Mouse (Mus musculus) neural tube, embryonic 10.5 days (tissue): ENCODE measurements around the gene Kif4.

Experiments used
- DNase-seq: peaks from one replicate; pipeline ENCODE4 v3.0.0-alpha.2; 2017; ENCODE audit warnings: low spot score; ENCODE audit errors: extremely low spot score

The Kif4 gene

DNA sequence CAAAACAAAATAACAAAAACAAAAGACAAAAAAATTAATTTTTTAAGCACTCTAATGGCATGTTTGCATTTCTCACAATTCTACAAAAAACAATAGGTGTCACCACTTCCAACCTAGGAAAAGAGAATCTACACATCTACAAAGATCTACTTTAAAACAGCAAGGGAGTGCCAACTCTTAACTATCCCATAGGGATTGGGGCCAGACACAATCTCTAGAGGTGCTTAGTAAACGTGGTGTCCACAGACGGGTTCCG, at the start of gene Kif4:
Gene Kif4 (plus strand): TSS at position 192 of the 256 bp plus-strand sequence.
- DNase-seq, result no peak

DNA sequence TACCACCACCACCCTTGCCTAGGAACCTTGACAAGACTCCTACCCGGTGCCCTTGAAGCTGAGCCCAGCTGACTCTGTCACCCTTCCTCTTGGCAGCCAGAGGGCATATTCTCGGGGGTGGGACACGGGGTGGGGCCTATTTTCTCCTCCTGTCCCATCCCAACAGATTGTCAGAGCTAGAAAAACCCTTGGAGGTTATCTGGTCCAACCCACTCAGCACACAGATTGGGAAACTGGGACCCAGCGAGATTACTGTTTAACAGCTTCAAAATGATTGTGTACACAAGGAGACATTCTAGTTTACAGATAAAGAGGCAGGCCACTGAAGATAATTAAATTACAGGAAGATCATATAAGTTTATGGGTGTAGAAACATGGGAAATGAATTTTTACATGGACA, 30.7 kb upstream of the Kif4 start, which contains the start of gene P2ry4:
Gene P2ry4 (minus strand): TSS at position 79 of the 400 bp plus-strand sequence.
- no peak for DNase-seq

DNA sequence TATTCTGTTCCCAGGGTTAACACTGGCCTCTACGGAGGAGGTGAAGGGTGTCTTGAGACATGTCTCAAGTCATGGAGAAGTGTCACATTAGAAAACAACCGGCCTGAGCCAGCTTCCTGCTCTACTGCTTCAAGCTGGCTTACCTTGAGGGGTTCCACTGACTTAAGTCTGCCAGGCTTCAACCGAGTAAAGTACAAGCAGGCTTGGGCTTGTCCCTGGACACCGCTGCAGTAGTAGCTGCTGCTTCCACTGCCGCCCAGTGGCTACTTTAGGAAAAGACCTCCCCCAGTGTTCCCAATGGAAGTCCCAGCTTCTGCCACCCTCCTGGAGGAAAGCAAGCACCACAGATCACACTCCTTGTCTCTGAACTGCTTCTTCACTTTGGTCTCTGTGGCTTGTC, 28.1 kb upstream of the Kif4 start:
- peak; percentile 18 for DNase-seq

DNA sequence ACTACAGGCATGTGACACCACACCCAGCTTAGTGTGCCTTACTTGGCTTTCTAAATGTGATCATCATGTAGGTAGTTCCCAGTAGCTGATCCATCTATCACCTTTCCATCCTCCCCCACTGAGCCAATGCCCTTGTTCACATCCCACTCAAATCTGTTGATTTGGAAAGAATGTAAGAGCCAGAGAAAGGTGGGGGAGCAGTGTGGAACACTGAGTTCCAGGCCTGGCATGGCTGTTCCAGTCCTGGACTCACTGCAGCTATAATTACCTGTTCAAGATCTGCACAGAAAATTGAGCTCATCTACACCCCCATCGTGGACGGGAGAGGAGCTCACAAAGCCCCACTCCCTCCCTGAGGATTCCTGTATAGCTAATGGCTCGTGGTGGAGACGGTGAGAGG, 25.8 kb upstream of the Kif4 start:
- no peak for DNase-seq

DNA sequence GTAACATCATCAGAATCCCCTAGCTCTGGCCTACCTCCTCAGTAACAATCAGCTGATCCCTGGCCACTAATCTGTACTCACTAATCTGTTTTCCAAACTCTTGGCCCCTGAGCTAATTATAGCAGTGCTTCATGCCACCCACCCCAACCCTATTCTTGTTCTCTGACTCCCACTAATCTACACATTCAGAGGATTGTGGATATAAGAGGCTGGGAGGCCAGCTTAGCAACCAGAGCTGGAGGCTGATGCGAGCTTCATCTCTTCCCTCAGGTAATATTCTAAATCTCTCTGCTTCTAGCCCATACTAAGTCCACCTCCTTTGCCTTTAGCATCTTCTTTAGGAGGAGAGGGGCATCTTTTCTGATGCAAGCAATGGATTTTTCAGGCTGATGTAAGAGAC, 20.2 kb upstream of the Kif4 start, which contains the start of gene Arr3:
Gene Arr3 (plus strand): TSS at position 184 of the 400 bp plus-strand sequence.
- DNase-seq, result no peak

DNA sequence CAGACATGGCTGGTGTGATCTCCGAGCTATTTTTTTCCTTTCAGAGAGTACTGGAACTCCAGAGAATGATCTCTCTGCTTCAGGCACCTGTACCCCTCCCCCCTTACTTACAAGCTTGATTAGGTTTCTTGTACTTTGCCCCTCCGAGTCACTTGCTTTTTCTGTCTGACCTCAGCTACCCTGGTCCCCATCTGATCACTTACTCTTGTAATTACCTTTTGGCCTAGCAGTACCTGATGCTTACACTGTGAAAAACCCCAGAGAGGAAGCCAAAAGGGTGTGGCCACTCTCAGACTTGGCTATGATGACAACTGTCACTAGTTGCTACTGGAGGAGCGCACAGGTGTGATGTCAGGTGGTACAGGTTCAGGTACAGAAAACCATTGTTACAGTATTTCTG, 7.0 kb upstream of the Kif4 start:
- no peak for DNase-seq

DNA sequence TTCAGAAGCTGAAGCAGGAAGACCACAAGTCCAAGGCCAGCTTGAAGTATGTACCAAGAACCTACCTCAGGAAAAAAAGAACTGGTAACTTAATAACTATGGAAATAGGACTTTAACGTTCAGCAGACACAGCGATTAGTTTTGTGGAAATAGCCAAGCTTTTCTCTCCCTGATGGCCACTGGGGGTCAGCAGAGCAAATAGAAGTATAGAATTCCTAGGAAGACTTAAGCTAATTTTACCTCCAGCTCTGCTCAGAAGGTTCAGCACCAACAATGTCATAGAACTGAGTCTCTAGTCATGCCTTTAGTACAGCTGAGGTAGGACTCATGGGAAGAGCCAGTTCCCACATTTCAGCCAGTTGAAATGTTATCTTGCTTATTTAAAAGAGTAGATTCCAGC, 4.2 kb upstream of the Kif4 start:
- DNase-seq, result no peak

DNA sequence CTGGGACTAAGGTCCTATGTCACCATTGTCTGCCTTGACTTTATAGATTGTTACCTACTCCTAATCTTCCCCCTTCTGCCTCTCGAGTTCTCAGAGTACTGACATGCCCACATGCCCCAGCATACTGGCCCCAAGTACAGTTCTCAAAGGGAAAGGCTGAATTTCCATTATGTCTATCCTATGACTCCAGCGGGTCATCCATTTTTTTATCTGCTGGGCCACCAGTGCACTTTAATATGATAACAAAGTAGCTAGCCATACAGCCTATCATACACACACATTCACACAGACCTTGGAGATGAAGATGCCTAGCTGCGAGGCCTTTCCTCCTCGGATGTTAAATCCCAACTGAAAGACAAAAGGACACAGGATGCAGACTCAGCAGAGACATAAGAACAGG, 1.3 kb upstream of the Kif4 start:
- no peak for DNase-seq

DNA sequence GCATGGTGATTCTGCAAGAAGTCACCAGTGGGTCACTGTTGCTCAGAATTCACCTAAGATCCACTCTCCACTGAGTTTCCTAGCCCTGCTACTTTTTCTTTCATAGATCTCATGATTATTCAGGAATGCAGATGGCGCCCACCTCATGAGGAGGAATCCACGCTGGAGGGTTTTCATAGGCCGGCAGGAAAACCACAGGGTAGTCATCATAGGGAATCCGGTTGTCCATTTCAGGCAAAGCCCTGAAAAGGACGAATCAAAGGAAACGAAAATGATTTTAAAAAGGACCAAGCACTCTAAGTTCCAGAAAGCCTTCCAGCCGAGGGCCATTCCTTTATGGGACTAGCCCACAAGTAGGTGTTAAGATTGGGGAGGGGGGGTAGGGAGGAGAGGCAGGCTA, 391 bp upstream of the Kif4 start:
- no peak for DNase-seq

DNA sequence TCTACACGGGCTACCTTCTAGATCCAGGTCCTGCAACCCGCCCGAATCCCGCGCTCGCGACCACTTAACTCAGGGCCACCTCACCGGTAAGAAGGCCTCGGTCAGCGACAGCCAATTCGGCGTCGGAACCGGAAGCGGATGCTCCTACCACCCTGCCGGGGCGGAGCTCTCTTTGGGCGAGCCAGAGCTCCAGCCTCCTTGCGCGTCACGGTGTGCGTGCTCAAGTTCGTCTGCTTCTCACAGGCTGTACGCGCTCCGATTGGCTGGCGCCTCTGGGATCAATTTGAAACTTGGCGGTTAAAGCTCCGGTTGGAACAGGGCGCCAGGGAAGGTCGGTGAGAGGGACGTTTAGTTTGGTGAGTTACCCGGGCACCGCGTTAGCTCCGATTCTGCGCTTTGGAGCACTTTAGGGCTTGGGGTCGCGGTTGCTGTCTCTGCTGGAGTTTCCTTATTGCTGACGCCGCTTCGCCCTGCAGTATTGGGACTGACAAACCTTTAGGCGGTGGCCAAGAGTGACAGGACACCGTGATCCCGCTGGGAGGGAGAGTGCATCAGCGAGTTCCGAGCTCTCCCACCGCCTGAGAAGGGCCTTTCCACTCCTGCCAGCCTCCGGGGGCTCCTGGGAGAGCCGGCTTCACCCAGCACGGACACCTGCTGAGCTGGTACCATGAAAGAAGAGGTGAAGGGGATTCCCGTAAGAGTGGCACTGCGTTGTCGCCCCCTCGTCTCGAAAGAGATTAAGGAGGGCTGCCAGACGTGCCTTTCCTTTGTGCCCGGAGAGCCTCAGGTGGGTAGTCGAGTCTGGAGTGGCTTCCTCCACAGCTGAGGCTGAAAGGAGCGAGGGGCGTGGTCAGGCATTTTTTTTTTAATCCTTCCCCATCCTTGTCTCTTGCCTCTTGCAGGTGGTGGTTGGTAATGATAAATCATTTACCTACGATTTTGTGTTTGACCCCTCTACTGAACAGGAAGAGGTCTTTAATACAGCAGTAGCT, 561 bp downstream of the Kif4 start, which contains the start of gene Pdzd11:
Gene Pdzd11 (minus strand): TSS at position 767 of the 992 bp plus-strand sequence.
- peak; percentile 81 for DNase-seq

DNA sequence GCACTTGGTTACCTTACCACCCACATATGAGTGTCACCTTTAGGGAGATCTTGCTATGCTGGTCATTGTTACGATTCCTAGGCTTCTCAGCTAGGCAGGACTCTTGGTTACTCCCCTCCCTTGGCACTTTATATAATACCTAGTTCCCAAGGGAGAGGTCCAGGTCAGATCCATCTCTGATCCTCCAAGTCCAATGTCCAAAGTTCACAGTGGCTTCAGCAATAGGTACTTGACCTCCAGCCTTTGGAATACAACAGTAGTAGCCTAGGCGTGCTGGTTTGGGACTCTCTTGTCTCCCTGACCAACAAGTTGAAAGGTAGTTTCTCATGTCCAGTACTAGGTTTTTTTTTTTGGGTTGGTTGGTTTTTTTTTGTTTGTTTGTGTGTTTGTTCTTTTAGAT, 3.5 kb downstream of the Kif4 start:
- no peak for DNase-seq

DNA sequence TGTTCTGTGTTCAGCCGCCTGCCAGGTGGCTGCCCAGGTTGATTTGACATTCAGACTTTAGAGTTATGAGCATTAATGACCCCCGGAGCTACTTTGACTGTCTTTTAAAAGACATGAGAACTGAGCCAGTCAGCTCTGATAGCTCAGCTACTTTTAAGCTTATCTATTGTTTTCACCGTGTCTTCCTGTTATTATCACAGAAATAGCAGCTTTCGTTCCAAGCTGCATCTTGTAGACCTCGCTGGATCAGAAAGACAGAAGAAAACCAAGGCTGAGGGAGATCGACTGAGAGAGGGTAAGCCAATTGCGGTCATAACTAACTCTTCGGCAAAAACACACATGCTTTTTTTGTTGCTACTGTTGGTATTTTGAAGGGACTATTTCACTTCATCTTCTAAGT, 12.9 kb downstream of the Kif4 start:
- no peak for DNase-seq

DNA sequence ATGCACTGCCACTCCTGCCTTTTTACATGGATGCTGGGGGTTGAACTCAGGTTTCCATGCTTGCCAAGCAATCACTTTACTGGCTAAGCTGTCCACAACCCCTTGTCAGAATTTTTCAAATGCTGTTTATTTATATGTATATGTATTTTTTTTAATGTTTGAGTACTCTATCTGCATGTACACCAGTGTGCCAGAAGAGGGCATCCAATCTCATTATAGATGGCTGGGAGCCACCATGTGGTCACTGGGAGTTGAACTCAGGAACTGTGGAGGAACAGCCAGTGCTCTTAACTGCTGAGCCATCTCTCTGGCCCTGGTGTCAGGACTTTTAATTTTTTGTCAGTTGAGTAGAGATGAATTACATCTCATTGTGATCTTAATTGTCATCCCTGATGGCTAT, 27.3 kb downstream of the Kif4 start:
- no peak for DNase-seq

DNA sequence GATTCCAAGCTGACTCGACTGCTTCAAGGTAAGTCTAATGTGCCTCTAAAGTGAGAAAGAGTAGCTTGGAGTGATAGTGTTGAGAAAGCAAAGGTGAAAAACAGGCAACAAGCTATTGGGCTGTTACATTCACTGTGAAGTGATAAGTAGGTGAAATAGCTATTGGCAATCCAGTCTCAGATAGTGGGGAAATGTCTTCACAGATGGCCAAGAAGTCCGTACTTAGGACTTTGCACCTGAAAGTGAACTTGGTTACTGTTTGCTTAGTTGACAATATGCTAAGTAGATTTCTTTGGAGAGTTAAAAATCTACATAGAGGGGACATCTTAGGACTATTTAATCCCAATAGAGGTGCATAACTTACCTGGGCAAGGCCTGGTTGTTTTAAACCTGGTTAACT, 39.3 kb downstream of the Kif4 start:
- DNase-seq, result no peak

DNA sequence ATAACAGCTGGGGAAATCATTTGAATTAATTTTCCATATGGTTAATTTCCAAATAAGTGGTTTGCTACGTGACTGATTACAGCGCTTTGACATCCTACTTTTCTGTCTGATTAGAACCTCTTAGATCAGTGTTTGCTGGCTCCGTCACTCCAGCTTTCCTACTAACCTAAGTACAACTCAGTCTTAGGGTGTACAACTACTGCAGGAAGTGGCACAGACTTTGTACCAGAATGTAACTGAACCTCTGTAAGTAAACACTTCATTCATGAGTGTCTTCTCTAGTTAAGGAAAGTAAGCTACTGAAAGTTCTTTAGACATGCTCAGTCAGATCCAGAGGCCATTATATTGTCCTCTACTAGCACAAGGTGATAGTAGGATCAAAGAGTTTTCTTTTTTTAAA, 52.7 kb downstream of the Kif4 start:
- DNase-seq, result no peak

DNA sequence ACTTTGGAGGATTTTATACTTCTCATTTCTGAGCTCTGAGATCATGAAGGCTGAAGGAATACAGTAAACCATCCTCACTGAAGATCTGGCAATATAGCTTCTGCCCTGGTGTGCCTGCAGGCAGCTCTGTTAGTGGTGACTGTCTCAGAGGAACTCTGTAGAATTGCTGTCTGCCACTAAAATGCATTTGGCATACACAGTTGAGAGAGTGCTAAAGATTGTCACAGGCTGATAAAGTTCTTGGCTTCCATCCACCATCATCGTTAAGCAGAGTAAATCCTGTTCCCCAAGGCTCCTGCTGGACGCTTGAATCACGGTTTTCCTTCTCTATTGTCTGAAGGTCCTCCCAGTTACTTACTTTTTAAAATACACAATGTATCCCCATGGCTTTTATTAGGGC, 61.0 kb downstream of the Kif4 start:
- no peak for DNase-seq

DNA sequence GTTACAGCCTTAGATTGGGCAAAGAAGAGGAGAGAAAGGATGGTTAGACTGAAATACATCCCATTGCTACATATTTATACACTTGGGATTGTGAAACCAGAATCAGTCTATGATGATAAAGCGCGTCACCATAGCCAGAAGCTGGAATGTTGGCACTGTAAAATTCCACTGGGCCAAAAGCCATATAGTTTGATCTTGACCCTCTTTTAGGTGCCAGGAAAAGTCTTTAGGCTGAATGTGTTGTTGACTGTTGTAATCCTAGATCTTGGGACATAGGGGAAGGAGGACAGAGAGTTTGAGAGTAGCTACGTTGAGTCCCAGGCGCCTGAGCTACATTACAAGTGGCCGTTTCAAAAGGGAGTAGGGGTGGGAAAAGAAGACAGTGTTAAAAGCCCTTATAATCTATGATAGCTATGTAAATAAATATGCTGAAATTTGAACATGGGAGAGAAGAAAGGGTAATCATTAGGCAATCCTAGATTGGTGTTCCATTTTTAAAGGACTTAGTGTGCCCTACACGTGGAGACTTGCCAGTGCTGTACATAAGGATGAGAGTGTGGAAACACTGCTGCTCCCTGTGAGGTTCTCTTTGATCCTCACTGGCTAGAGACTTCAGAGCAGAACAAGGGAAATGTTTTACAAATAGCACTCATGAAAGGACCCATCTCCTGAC, 62.0 kb downstream of the Kif4 start:
- DNase-seq, result no peak

DNA sequence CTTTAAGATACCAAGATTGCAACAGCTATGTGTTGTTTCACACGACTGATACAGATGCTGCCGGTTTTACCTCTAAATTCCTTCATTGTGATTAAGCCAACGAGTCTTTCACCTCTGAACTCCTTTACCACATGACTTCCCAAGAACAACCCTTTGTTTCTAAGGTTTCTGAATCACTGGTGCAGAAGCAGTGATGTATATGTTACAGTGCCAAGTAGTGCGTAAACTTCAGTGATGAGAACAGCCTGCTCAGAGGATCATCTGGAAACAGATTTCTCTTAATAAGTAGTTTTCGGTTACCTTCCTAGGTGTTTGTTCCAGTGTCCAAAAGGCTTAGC, 62.5 kb downstream of the Kif4 start:
- no peak for DNase-seq

DNA sequence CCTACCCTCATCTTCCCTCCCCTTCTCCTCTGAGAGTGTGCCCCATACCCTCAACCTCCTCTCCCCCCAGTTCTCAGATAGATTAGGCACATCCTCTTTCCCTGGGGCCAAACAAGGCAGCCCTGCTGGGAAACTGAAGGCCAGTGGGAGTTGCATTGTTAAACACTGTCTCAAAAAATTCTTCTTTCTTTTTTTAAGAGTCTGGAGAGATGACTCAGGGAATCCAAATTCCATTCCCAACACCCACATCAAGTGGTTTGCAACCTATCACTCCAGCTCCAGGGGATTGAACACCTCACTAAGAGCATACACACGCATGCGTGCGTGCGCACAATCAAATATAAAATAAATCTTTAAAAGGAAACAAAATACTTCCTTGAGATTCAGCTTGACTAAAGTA, 71.2 kb downstream of the Kif4 start:
- DNase-seq, result no peak

DNA sequence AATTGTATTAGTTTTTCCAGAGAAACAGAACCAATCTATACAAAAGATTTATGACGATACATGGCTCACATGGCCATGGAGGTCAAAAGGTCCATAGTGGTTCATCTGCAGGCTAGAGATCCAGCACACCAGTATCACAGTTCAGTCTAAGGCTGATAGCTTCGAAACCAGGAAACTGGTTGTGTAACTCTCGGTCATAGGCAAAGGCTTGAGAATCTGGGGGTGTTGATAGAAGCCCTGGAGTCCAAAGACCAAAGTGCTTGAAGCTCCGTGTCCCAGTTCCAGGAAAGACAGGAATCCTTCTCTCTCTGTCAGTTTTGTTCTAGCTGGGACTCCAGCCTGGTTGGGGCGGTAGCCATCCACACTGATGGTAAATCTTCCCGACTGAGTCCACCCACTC, 82.5 kb downstream of the Kif4 start:
- DNase-seq, result no peak

DNA sequence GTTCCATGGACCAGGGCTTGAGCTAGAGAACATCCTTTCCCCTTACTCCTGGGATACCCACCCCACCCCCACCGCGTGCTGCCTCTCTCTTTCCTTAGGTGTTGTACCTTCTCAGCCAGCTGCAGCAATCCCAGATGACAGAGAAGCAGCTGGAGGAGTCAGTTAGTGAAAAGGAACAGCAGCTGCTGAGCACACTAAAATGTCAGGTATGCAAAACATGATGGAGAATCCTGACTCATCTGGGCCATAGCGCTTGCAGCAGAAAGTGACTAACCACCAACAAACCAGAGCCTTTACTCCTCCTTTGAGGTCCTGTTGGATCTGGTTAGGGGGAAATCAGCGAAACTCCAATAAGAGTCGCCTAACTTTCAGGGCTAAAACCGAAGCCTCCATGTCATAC, 90.6 kb downstream of the Kif4 start:
- no peak for DNase-seq

DNA sequence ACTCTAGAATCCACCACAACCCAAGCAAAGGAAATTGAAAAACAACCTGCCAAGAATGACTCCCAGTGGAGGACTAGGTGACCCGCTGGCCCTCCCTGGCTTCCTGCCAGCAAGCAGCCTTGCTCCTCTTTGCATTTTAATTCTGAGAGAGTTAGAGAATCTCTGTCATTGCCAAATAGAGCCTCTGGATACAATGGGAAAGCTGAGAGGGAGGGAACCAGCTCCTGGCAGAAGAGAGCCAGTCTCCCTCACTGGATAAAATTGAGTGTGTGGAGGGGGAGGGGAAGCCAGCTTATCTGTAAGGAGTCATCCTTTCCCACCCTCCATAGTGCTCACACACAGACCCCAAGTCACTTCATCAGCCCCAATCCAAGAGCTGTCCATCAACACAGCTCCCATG, 103.4 kb downstream of the Kif4 start:
- DNase-seq, result no peak

DNA sequence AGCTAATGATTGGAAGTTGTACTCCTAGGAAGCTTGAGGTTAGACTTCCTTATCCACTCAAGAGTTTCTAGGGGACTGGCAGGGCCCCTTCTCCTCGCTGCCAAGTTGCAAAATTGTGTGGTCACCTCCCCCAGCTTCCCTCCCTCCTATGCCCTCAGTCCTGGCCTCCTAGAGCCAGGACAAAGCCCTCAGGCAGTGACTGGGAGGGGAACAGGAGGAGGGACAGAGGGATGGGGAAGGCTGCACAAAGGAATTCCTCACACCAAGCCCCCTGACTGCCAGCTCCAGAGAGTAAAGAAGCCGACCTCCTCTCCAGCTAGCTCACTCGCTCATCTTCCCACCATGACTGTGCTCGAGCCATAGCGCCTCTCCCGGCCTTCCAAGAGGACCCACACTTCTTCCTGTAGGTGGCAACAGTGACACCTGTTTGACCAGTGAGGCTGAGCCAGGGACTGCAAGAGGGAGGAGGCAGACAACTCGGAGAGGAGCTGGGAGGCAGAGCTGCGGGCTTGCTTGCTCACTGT, 104.2 kb downstream of the Kif4 start, which contains the start of gene Gdpd2:
Gene Gdpd2 (plus strand): TSS at position 209 of the 524 bp plus-strand sequence.
- peak; percentile 35 for DNase-seq
